Mouse (Mus musculus) thymus, postnatal 4 days (tissue): ENCODE data around the gene Lage3.
"Not testable (repeated sequence)": the region's sequence is repeated elsewhere in the genome, so short reads cannot be mapped to it uniquely, and the experiment has no call there.

Experiments used
- DNase-seq: peaks from one replicate; pipeline ENCODE4 v3.0.0; 2021

Lage3 gene

DNA sequence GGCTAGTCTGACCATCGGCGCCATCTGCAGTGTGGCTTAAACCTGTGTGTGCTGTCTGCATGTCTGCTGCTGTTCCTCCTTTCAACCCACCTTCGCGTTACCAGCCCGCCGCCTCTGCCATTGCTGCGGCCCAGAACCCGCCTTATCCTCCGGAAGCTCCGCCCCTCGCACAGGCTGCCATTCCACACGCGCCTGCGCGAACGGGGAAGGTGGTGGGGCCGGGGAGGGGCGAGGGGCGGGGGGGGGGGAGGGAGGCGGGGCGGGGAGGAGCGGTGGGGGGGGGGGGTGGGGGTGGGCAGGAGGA is at the start of gene Lage3:
TSS of gene Lage3 (minus strand) at position 152 of the 304 bp plus-strand sequence.
- peak; percentile 90 for DNase-seq

DNA sequence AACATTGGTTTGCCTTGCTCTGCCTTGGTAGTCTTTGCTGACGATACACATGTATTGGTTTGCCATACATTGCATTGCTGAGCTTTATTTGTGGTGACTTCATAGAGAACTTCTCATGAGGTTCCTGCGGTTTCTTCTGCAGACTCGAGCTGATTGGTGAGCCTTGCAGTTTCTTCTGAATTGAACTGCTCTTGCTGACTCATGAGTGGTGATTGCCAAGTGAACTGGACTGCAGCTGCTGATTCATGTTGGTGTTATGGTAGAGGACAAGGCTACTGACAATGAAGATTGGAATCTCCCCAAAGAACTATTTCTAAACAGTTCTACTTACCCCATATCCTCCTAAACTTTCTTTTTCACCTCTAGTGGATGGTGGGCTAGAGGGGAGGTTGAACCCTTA is 46.7 kb upstream of the Lage3 start:
- DNase-seq = no peak

DNA sequence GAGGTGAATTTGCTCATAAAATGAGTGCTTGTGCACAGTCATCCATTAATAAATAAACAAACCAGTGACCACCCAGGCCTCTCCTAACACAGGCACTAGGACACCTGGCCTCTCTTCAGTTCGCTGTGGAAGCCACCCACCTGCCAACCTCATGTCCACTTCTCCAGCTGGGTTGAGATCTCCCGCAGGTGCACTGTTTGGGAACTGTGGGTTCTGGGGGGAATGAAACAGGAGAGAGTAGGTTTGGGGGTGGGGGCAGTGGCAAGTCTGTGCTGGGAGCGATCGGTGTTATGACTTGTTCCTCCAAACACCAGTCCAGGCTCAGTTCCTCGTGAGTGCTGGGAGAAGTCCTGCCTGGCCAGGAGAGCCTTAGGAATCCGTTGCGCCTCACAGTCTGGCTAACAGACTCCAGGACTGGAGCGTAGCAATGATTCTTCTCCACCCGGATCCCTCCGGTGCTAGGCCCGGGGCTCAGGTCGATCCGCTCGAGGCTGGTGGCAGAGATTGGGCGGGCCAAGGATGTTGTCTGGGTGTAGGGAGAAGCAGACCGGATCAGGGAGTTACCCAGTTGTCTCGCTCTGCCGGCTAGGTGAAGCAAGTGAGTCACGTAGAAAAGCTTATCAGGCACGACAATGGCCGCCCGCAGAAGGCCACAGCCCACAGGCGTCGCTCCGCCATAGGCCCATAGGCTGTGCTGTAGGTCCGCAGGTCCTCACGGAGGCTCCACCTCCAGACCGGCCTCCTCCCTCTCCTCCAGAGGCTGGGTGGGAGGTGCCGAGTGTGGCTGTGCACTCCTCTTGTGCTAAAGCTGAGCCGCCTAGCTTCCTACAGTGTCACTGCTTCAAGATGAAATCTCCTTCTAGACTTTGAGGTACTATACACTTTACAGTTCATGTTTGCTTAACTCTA is 39.4 kb upstream of the Lage3 start, which contains the start of the genes Fam3a and Ikbkg:
TSS of gene Fam3a (minus strand) at position 738 of the 909 bp plus-strand sequence.
TSS of gene Ikbkg (plus strand) at position 756 of the 909 bp plus-strand sequence.
- DNase-seq = peak; percentile 83

DNA sequence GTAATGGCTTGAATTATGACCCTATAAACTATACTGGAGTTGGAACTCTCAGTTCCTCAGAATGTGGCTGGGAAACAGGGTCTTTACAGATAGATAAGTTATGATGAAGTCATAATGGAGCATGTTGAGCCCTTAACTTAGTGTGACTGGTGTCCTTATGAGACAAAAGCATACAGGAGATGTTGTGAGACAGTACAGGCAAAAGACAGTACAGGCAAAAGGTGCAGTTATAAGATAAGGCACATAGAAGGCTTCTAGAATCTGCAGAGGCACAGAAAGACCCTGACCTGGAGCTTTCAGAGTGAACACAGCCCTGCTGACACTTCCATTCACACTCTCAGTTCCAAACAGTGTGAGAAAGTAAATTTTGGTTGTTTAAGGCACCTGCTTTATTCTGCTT is 34.7 kb upstream of the Lage3 start:
- DNase-seq = no peak

DNA sequence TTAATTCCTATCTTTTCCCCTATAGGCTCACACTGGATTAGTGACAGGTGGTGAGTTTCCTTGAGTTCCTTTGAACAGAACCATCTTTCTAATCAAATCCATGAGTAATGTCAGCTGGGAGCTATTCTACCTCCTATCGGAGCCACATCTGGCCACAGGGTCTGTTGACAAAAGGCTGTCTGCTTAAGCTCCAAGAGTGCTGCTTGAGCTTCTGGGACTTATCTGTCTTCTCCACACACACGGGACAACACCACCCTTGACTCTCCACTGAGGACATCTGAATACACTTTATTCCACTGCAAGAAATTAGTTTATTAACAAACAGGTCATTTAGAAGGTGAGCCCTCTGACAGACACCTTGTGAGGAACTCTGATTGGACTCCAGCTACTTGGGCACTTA is 31.0 kb upstream of the Lage3 start:
- DNase-seq = no peak

DNA sequence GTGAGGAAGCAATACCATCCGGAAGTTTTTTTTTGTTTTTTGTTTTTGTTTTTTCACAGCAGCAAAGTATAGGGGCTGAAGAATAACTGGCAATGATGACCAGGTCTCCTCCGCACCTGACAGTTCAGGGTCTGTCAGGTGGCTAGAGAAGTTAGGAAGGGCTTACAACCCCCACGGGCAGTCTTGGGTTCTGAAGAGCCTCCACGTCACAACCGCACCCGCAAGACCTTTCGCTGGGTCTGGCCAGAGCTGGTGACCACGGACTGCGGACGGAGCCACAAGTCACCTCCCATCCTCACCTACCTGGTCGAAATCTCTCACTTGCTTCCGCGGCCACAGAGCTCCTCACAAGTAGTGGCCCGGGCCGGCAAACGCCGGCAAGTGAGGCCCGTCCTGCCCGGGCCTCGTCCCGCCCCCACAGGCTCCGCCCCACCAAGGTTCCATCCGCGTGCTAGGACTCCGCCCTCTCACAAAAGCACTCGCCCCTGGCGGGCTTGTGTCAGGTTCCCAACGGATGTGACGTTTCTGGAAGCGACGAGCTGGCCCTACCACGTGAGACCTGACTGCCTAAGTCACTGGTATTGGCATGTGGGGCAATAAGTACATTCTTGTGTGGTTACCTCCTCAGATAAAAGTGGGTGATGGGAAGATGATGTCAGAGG is 19.6 kb upstream of the Lage3 start, which contains the start of the genes Ubl4a and Slc10a3:
TSS of gene Ubl4a (minus strand) at position 331 of the 662 bp plus-strand sequence.
TSS of gene Slc10a3 (minus strand) at position 462 of the 662 bp plus-strand sequence.
- peak; percentile 87 for DNase-seq

DNA sequence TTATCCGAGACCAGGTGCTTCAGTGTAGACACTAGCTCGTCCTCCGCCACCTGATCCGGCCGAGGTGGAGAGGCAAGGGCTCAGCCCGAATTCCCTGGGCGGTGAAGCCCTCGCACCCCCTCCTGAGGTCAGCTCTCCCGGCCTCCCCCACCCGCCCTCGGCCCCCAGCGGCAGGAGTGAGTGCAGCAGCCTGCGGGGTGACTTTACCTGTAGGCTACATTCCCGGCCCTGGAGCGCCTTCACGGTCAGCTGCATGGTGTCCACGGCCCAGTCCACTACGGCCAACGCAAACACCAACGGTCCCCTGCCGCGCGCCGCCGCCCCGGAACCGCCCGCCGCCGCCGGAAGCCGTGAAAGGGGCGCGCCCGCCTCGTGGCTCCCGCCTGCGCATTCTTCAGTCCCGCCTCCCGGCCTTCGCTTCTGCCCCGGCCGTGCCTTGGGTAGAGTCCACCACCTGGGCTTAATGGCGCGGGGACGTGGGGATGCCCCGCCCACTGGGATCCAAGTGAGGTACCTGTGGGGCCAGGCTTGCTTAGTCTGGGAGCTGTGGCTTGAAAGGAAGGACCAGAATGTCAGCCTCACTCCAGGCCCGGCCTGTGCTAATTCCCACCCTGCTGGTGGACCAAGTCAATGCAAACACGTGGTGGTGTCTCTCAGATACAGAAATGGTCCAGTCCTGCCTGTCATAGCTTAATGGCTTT is 14.9 kb upstream of the Lage3 start:
- DNase-seq = peak; percentile 77

DNA sequence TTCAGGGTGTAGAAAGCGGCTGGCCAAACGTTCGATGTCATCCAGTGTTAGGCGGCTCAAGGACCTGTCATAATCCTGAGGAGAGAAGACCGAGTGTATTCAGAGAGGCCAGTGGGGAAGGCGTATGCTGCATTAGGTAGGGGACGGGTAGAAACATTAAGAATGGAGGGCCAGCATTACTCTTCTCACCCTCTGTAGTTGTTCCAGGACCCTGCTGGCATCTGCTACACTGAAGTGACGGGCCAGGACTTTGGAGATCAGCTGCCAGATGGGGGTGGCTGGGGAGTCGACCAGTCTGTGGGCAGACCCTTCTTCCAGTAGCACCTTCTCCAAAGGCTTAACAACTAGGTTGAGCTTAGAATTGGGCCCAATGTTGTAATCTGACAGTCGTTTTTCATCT is 14.1 kb upstream of the Lage3 start:
- DNase-seq = no peak

DNA sequence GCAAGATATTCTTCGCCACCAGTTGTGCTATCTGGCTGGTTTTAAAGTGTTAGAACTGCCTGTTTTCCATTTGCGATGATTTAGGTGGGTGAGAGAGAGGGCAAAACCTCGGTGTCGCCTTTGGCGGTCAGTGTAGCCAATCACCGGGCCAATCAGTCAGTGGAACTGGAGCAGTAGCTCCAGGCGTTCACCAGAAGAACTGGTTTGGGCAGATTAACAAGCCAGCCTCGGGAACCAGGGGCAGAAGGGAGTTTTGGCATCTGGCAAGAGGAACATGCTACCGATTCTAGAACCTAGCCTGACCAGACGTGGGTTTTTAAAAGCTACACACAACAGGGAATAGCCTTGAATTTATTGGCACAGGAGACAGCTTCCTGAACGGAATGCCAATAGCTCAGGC is 5.8 kb upstream of the Lage3 start:
- no peak for DNase-seq

DNA sequence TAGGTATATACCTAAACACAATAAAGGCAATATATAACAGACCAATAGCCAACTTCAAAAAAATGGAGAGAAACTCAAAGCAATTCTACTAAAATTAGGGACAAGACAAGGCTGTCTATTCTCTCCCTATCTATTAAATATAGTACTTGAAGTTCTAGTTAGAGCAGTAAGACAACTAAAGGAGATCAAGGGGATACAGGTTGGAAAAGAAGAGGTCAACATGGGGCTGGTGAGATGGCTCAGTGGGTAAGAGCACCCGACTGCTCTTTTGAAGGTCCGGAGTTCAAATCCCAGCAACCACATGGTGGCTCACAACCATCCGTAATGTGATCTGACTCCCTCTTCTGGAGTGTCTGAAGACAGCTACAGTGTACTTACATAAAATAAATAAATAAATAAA is 3.7 kb upstream of the Lage3 start:
- DNase-seq = not testable (repeated sequence)

DNA sequence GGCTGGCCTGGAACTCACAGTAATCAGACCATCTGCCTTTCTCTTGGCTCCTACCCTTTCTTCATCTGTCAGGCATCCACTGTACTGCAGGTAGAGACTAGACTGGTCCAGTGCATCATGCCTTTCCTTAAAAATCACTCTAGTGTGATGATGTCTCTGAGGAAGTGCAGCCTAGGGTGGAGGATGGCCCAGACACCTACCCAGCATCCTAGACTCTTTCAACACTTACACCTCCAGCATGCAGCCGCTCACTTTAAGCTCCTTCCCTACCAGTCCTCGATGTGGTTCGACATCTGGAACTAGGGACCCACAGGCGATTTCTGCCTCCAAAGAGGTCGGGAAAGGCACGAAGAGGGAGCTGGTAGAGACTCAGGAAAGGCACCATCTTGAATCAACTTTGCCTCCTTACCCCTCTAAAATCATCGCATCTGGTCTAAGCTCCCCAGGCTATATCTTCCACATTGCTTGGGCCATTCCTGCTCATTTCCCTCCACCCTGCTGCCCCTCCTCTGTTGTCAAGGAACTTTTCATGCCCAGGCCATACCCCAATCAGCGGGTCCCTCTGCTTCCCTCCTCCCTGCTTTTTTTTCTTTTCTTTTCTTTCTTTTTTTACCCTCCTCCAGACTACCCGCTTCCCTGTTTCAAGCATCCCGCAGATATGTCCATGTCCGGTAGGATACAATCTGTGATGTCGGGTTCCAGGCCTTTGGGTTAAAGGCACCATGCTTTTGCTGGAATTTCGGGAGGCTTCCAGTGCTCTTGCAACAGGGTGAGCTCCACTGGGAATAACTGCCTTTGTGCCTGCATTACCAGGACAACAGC is 562 bp downstream of the Lage3 start:
- no peak for DNase-seq

DNA sequence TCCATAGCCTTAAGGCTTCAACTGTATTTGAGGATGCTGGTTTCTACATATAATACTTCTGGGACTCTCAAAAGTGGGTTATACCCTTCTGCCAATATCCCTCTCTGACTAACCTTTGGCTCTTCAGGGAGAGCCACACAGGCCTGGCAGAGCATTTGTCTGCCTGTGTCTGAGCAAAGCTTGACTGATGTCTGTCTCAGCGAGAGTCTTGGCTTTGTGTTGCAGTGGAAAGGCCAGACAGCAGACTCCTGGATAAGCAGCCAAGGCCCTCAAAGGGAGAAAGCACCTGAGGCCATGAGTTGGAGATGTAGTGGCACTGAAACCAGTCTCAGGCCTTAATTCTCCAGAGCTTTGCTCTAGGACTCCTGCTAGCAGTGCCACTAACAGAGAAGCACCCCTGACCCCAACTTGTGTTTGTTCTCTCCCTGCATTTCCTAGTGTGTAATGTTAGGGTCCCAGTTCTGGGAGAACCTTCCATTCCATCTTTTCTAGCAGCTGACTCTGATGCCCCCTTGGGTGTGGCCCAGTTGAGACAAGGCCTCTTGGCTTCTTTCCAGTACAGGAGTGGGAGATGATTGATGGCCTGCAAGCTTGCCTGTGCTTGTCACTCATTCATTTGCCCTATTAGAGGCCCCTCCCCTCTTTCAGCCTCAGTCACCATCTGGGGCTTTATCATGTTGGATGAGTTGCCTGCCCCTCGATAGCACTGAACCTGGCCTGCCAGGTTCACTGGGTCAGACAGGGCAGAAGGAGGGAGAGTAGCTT is 23.1 kb downstream of the Lage3 start:
- no peak for DNase-seq

DNA sequence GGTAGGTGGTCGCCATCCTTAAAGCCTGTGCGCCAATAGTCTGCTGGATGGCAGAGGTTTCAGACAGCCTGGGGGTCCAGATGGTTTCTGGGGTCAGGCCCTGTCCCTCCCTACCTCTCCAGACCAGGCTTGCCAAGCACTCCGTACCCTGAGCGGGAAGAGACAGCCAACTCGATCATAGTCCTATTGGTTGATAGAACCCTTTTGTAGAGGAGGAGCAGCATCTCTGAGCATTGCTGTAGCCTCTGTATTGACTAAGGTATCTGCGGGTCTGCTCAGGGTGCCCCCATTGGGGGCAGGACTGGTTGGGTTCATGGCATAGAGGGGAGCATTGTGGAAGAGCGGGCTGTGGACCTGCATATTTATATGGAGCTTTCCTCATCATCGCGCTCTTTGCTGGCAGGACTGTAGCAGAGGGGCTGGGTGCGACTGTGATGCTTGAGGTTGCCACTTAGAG is 24.2 kb downstream of the Lage3 start:
- no peak for DNase-seq

DNA sequence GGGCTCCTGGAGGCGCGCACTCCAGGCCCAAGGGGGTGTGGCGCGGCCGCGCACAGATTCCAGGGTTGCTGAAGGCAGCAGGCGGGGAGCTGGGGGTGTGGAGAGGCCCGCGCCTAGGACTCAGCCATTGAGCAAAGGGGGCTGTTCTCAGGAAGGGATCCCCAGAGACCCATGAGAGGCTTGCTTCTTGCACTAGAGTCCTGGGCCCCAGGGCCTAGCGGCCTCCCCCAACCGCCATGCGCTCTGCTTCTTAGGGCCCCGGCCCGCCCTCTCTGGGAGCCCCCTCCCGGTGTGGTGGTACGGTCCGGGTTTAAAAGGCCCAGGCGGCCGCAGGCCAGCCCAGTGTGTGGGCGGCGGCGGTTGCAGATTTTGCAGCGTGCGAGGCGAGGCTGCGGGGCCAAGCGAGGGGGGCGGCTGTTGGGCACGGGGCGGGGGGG is 24.7 kb downstream of the Lage3 start, which contains the start of gene Plxna3:
TSS of gene Plxna3 (plus strand) at position 342 of the 437 bp plus-strand sequence.
- DNase-seq = peak; percentile 68

DNA sequence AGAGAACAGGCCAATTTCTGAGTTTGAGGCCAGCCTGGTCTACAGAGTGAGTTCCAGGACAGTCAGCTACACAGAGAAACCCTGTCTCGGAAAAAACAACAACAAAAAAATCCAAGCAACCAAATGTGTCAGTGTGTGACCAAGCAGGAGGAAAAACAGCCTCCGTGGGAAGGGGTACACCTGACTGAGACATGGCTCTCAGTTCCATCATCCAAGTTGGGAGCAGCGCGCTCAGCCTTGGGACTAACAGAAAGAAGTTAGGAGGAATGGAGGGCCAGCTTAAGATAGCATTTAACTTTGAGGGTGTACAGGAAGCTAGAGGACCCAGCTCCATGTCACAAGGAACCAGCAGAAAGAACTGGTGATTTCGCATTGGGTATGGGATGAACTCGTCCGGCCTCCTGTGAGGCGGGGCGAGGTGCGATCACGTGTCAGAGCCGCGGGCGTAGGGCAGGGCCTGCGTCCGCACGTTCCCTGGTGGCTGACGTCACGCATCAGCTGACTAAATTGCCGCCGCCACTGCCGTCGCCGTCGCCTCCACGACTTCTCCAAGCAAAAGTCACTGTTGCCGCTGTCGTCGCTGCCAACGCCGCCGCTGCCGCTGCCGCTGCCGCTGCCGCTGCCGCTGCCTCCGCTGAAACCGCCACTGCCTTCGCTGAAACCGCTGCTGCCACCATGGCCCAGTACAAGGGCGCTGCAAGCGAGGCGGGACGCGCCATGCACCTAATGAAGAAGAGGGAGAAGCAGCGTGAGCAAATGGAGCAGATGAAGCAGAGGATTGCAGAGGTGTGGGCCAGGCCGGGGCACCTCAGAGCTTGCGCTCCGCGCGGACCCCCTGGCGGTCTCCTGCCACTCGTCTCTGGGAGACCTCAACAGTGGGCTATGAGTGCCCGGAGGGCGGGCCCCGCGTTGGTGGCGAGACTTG is 40.6 kb downstream of the Lage3 start, which contains the start of gene Fam50a:
TSS of gene Fam50a (plus strand) at position 494 of the 925 bp plus-strand sequence.
- peak; percentile 89 for DNase-seq

DNA sequence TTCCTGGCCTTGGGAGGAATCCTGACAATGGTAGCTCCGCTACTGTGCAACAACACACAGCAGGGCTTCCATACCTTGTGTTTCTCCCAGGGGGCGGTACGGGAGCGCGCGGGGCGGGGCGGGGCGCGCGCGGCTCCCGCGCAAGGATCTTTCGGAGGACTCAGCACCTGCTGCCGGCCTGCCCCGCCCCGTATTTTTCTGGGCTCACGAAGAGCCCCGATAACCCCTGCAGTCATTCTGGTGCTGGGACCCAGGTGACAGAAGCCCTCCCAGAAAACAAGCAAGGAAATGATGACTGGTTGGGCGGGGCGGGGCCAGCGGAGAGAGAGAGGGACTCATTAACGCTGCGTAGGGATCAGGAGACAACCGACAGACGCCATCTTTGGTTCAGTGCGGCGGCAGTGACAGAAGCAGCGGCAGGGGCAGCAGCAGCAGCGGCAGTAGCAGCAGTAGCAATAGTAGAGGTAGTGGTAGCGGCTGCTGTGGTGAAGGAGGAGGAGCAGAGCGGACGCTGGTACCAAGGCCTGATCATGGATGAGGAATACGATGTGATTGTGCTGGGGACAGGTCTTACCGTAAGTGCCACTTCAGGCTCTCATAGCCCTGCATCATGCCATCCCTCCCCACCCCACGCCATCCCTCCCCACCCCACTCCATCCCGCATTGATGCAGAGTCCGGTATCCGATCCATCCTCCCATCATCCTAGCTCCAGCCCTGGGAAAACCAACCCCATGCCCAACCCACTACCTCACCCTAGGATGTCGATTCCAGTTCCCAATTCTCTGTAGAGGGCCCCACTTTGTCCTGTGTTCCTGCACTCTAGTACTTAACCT is 48.3 kb downstream of the Lage3 start, which contains the start of gene Gdi1:
TSS of gene Gdi1 (plus strand) at position 132 of the 834 bp plus-strand sequence.
- peak; percentile 84 for DNase-seq
